9 mouse cellular contexts compared by ENCODE assay signal in the genomic region with DNA sequence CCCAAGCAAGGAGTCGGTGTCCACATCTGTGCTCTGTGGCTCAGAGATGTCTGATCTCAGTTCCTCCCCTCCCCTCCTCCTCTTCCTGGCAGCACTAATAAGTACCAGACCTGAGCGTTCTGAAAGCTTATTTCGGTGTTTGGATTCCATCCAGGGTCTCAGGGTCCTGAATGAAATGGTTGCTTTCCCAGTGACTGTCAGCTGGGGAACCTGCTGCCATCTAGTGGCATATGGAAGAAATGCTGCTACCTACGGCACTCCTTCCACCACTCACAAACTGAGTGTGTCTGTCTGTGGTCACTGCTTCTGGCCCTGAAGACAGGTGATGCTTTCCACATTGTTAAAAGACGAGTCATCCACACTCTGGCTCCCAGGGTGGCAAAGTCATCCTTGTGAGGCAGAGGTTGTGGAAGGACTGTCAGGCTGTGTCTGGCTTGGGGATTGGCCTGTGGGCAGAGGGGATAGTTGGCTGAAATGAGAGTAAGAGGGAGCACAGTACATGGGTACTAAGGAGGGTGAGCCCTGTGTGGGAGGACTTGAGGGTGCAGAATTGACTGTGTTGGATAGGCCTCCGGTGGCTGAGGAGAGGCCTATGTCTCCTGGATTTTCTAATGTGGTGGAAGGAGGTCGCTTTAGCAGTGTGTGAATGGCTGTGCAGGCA. TPM values are rescaled to one million over a fixed set of nuclear protein-coding genes. Genes with fewer than 3 reads are reported as not detected.
DNase-seq lines count a peak whose midpoint lies in the region; ATAC-seq and TF ChIP-seq lines count a peak whose summit lies in the region.
"Had no signal": no experiment of that assay in that cellular context is flagged by ENCODE, and none has a peak within 500 bp of the region (broad histone marks: within the 10 kb centered on the region; RNA-seq: fewer than 3 reads in every experiment).

No protein-coding gene starts in this region.

- 26% methylated on average over 7 of the region's 7 CpGs for WGBS in embryonic facial prominence, embryonic 12.5 days
- WGBS in heart, embryonic 10.5 days, result 28% methylated on average over 7 of the region's 7 CpGs
- WGBS in liver, embryonic 14.5 days (ENCODE audit: insufficient replicate concordance), result 26% methylated on average over 7 of the region's 7 CpGs

- peak overlapping the region; percentile 26; the same call in 1 of the 2 replicates for H3K4me2 ChIP-seq in embryonic facial prominence, embryonic 12.5 days (replicated peaks)
- H3K4me2 ChIP-seq in liver, embryonic 14.5 days (ENCODE audit: low read depth), result no peak overlapping the region

- no peak for TF ChIP-seq EP300 in ES-Bruce4 (IDR thresholded peaks at IDR 0.05; ENCODE audit: insufficient read depth, low read depth, low read length)
- no peak for TF ChIP-seq EP300 in liver, embryonic 14.5 days (IDR thresholded peaks at IDR 0.05; ENCODE audit: low read depth)

- peak; percentile 93 for TF ChIP-seq CTCF in ES-Bruce4 (IDR thresholded peaks at IDR 0.05; ENCODE audit: low read depth, low read length)
- TF ChIP-seq CTCF in liver, embryonic 14.5 days (IDR thresholded peaks at IDR 0.05; ENCODE audit: low read depth), result peak; percentile 91

- no peak for TF ChIP-seq POLR2A in ES-Bruce4 (IDR thresholded peaks at IDR 0.05; ENCODE audit: insufficient read depth, low read length)

- DNase-seq in adrenal gland, postnatal 36 days, result peak; percentile 40 to 73
- DNase-seq in heart, embryonic 10.5 days (ENCODE audit: low spot score), result peak; percentile 84
- DNase-seq in kidney, adult 8-10 months, result peak; percentile 57 to 58
- no peak for DNase-seq in liver, embryonic 14.5 days (ENCODE audit: low read depth in 3 of 3, low spot score in 3 of 3)
- peak; percentile 23 for DNase-seq in retina, adult 2 months (ENCODE audit: low read depth, low spot score)

- H3K4me1 ChIP-seq in ES-Bruce4 (ENCODE audit: control insufficient read depth, insufficient read depth, low read length), result no peaks in the 10 kb centered on the region
- H3K4me1 ChIP-seq in embryonic facial prominence, embryonic 12.5 days, result peaks cover 18% of the 10 kb centered on the region; the same call in 1 of the 2 replicates
- peaks cover 61% of the 10 kb centered on the region for H3K4me1 ChIP-seq in heart, embryonic 10.5 days
- H3K4me1 ChIP-seq in liver, embryonic 14.5 days (replicated peaks; ENCODE audit: control insufficient read depth in 2 of 2, insufficient read depth in 2 of 2, low read length in 1 of 2), result no peaks in the 10 kb centered on the region

- peak; percentile 70; the same call in 1 of the 2 replicates for ATAC-seq in embryonic facial prominence, embryonic 12.5 days (ENCODE audit: insufficient number of reproducible peaks, insufficient read depth, low FRiP score, low TSS enrichment)
- ATAC-seq in liver, embryonic 14.5 days (ENCODE audit: insufficient read depth), result no peak
- ATAC-seq in inflammation-experienced regulatory T-cells, adult 6 months, result no peak

- H3K9ac ChIP-seq in ES-Bruce4 (ENCODE audit: low read depth, poor library complexity, severe bottlenecking), result 0 out of 2 replicates have a peak overlapping the region, but pooled peaks have one; percentile 17
- no peak overlapping the region for H3K9ac ChIP-seq in embryonic facial prominence, embryonic 12.5 days
- H3K9ac ChIP-seq in liver, embryonic 14.5 days (replicated peaks), result no peak overlapping the region

- H3K4me3 ChIP-seq in ES-Bruce4 (ENCODE audit: low read depth, low read length), result no peak overlapping the region
- H3K4me3 ChIP-seq in embryonic facial prominence, embryonic 12.5 days, result no peak overlapping the region
- H3K4me3 ChIP-seq in heart, embryonic 10.5 days, result no peak overlapping the region
- H3K4me3 ChIP-seq in liver, embryonic 14.5 days (ENCODE audit: insufficient read depth in 1 of 2, low read depth in 2 of 2, low read length in 2 of 2), result no peak overlapping the region

- no peaks in the 10 kb centered on the region for H3K36me3 ChIP-seq in ES-Bruce4 (ENCODE audit: control insufficient read depth, insufficient read depth, low read length, poor library complexity, severe bottlenecking)
- H3K36me3 ChIP-seq in embryonic facial prominence, embryonic 12.5 days, result no peaks in the 10 kb centered on the region
- no peaks in the 10 kb centered on the region for H3K36me3 ChIP-seq in heart, embryonic 10.5 days
- no peaks in the 10 kb centered on the region for H3K36me3 ChIP-seq in liver, embryonic 14.5 days (replicated peaks; ENCODE audit: control insufficient read depth, insufficient read depth, low read depth)

- H3K27me3 ChIP-seq in ES-Bruce4 (ENCODE audit: control insufficient read depth, insufficient read depth, low read length, poor library complexity, severe bottlenecking), result no peaks in the 10 kb centered on the region
- H3K27me3 ChIP-seq in embryonic facial prominence, embryonic 12.5 days, result no peaks in the 10 kb centered on the region
- no peaks in the 10 kb centered on the region for H3K27me3 ChIP-seq in heart, embryonic 10.5 days (ENCODE audit: insufficient read depth, poor library complexity, severe bottlenecking)
- H3K27me3 ChIP-seq in liver, embryonic 14.5 days (ENCODE audit: control insufficient read depth, insufficient read depth, low read length), result no peaks in the 10 kb centered on the region

- H3K27ac ChIP-seq in ES-Bruce4 (ENCODE audit: insufficient read depth, low read length), result no peak overlapping the region
- peak overlapping the region; percentile 86 for H3K27ac ChIP-seq in embryonic facial prominence, embryonic 12.5 days
- peak overlapping the region; percentile 73 for H3K27ac ChIP-seq in heart, embryonic 10.5 days
- H3K27ac ChIP-seq in liver, embryonic 14.5 days, result no peak overlapping the region

- H3K9me3 ChIP-seq in ES-Bruce4 (replicated peaks; ENCODE audit: control insufficient read depth, insufficient read depth, low read length, poor library complexity, severe bottlenecking), result no peaks in the 10 kb centered on the region
- no peaks in the 10 kb centered on the region for H3K9me3 ChIP-seq in embryonic facial prominence, embryonic 12.5 days
- no peaks in the 10 kb centered on the region for H3K9me3 ChIP-seq in heart, embryonic 10.5 days
- no peaks in the 10 kb centered on the region for H3K9me3 ChIP-seq in liver, embryonic 14.5 days (ENCODE audit: control insufficient read depth, low read length)

RNA-seq across cellular contexts. Expression of gene Apol6, which starts 15.1 kb away (rescaled TPM):
- not detected in 2 replicates for polyA plus RNA-seq in ES-Bruce4 (2011; ENCODE audit: insufficient read depth, insufficient read length, low read depth, missing spikeins)
- total RNA-seq in adrenal gland, postnatal 36 days (2021), result 10 to 100 TPM; 12.9 to 22.4 TPM
- 0.09 TPM in 1 of 2 replicates, not detected in the other for polyA plus RNA-seq in embryonic facial prominence, embryonic 12.5 days (2016; fragmentation: Nextera tagmentation; extraction: Ambion mirVana)
- 0.27 and 0.77 TPM in 2 replicates for polyA plus RNA-seq in heart, embryonic 10.5 days (2016; fragmentation: Nextera tagmentation; extraction: Ambion mirVana)
- polyA plus RNA-seq in liver, embryonic 14.5 days (2012; rRNA removed), result 0.31 and 0.40 TPM in 2 replicates
- 0.08 and 0.25 TPM in 2 replicates for polyA plus RNA-seq in liver, embryonic 14.5 days (2014; fragmentation: Nextera tagmentation; extraction: Ambion mirVana)
- under 1 TPM in 1 of 3 experiments, not detected in 2; 0.62 TPM for polyA plus RNA-seq in inflammation-experienced regulatory T-cells, adult 6 months (2017; shearing (Covaris generic))

RNA-seq across cellular contexts. Expression of gene Mb, which starts 21.0 kb away (rescaled TPM):
- polyA plus RNA-seq in ES-Bruce4 (2011; ENCODE audit: insufficient read depth, insufficient read length, low read depth, missing spikeins), result 1.9 and 2.1 TPM in 2 replicates
- 1 to 10 TPM in 1 of 2 experiments, under 1 TPM in 1; 0.43 to 1.7 TPM for total RNA-seq in adrenal gland, postnatal 36 days (2021)
- polyA plus RNA-seq in embryonic facial prominence, embryonic 12.5 days (2016; fragmentation: Nextera tagmentation; extraction: Ambion mirVana), result 1.2 and 1.3 TPM in 2 replicates
- polyA plus RNA-seq in heart, embryonic 10.5 days (2016; fragmentation: Nextera tagmentation; extraction: Ambion mirVana), result 29.5 and 90.1 TPM in 2 replicates
- polyA plus RNA-seq in liver, embryonic 14.5 days (2012; rRNA removed), result 0.04 TPM in 1 of 2 replicates, not detected in the other
- polyA plus RNA-seq in liver, embryonic 14.5 days (2014; fragmentation: Nextera tagmentation; extraction: Ambion mirVana), result 0.21 TPM in 1 of 2 replicates, not detected in the other
- not detected for polyA plus RNA-seq in inflammation-experienced regulatory T-cells, adult 6 months (2017; shearing (Covaris generic))
- total RNA-seq: left cerebral cortex, postnatal 36 days had no signal

Comparison
In these comparisons a context has a peak if more than half of its experiments do, and no peak if none do; other contexts are left out.
1. H3K27ac ChIP-seq: peak in embryonic facial prominence, embryonic 12.5 days (single experiment) and heart, embryonic 10.5 days (single experiment); none in ES-Bruce4 (single experiment) and liver, embryonic 14.5 days (single experiment).
2. DNase-seq: peak in adrenal gland, postnatal 36 days (2 of 2), heart, embryonic 10.5 days (single experiment), kidney, adult 8-10 months (2 of 2) and retina, adult 2 months (single experiment); none in liver, embryonic 14.5 days (0 of 3).